Mouse (Mus musculus) intestine, embryonic 16.5 days (tissue): ENCODE results near the gene Gm43720. TPM values are rescaled to one million over a fixed set of nuclear protein-coding genes. Genes with fewer than 3 reads are reported as not detected.

Source experiments
- ATAC-seq: fragments of 200-750 bp; cut with Nextera tagmentation; 2 replicates; pipeline ENCODE4 v1.8.0; 2017; ENCODE audit warnings: moderate TSS enrichment, moderate library complexity
- H3K27ac ChIP-seq: fragments of 300-500 bp; sonication (generic); 2 replicates; pipeline ENCODE4 v1.5.1; 2014; ENCODE audit warnings: mild to moderate bottlenecking, low read length
- H3K27me3 ChIP-seq: fragments of 300-500 bp; sonication (generic); replicated peaks from 2 replicates; pipeline ENCODE4 v1.6.1; 2014; ENCODE audit warnings: low read length, control low read depth, mixed read lengths; ENCODE audit not compliant: control insufficient read depth, insufficient read depth
- H3K36me3 ChIP-seq: fragments of 300-500 bp; sonication (generic); 2 replicates; pipeline ENCODE4 v1.6.1; 2014; ENCODE audit warnings: low read length, control low read depth; ENCODE audit not compliant: control insufficient read depth, insufficient read depth
- H3K4me1 ChIP-seq: fragments of 300-500 bp; sonication (generic); 2 replicates; pipeline ENCODE4 v1.6.1; 2014; ENCODE audit warnings: low read length, control low read depth, mixed read lengths; ENCODE audit not compliant: control insufficient read depth, insufficient read depth
- H3K4me2 ChIP-seq: fragments of 300-500 bp; sonication (generic); 2 replicates; pipeline ENCODE4 v1.6.1; 2014; ENCODE audit warnings: low read depth, low read length, control low read depth
- H3K4me3 ChIP-seq: fragments of 300-500 bp; sonication (generic); 2 replicates; pipeline ENCODE4 v1.5.1; 2014; ENCODE audit warnings: mild to moderate bottlenecking, low read length
- H3K9ac ChIP-seq: fragments of 300-500 bp; sonication (generic); 2 replicates; pipeline ENCODE4 v1.6.1; 2014; ENCODE audit warnings: low read depth, low read length
- H3K9me3 ChIP-seq: fragments of 300-500 bp; sonication (generic); 2 replicates; pipeline ENCODE4 v1.6.1; 2016; ENCODE audit warnings: low read length, control low read depth; ENCODE audit not compliant: control insufficient read depth
- WGBS: fragments of 180-500 bp; shearing (Covaris S2); extraction: QIAGEN DNeasy Blood & Tissue Kit; methylation state at CpG from one replicate; pipeline ENCODE4 v1.1.7; 2014; 5-methylcytosine and 5-hydroxymethylcytosine counted together
- polyA plus RNA-seq: library from polyadenylated mRNA; unstranded; fragments of >200 nt; fragmentation: Nextera tagmentation; extraction: Ambion mirVana; gene quantifications from 2 replicates; pipeline ENCODE4 v1.2.1, GENCODE M21; 2015

The Gm43720 gene
- polyA plus RNA-seq, 1 experiment from 2014 or later: 0.06 TPM

DNA sequence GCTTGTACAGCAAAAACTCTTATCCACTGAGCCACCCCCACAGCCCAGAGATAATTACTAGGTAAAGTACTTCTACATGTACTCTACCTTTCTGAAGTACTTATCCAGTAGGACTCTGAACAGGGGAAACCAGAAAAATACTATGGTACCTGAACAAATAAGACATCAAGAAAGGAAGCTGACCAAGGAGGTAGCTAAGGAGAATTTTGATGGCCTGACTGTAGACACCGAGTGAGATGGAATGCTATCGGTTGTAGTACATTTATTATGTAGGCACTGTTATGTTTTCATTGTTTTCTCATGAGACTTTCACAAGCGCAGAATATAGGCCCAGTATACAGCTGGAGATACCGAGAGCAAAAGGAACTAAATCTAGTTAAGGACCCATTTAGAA lies 22.2 kb downstream of the Gm43720 start:
- Histone ChIP-seq H3K36me3 (peaks cover 23% of the 10 kb centered on the region), H3K4me1 (peaks cover 25% of the 10 kb centered on the region), H3K9ac (no peak overlapping the region), H3K27me3 (no peaks in the 10 kb centered on the region), H3K4me3 (no peak overlapping the region), H3K9me3 (no peaks in the 10 kb centered on the region), H3K27ac (no peak overlapping the region), H3K4me2 (no peak overlapping the region)
- ATAC-seq: no peak
- WGBS: 92% methylated on average over 4 of the region's 4 CpGs

DNA sequence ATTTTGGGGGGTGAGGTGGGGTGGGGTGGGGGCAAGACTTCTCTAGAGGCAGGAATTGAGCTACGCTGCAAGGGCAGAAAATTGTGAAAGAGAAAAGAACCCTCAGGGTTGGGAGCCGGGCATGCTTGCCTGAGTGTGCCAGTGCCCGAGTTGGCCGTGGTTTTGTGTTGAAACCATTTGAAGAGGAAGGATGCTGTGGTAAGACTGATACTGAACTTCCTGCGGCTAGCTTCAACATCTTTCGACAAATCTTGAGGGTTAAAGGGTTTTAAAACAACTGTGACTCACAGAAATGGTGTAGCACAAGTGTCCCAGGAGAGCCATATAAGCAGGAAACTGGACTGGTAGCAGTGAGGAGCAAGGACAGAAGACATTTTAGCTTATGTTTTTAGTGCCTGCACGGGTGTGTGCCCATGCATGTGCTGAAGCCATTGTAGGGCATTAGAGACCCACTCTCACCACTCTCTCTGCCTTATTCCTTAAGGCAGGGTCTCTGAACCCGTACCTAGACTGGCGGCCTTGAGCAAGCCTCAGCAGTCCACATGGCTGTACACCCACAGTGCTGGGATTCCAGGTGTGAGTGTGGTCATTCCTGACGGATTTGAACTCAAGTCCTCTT lies 22.7 kb downstream of the Gm43720 start:
- ATAC-seq: no peak
- Histone ChIP-seq H3K36me3 (peaks cover 23% of the 10 kb centered on the region), H3K4me3 (no peak overlapping the region), H3K4me1 (peaks cover 20% of the 10 kb centered on the region), H3K4me2 (peak overlapping the region; percentile 81; the same call in 1 of the 2 replicates), H3K27ac (no peak overlapping the region), H3K9me3 (no peaks in the 10 kb centered on the region), H3K27me3 (no peaks in the 10 kb centered on the region), H3K9ac (peak overlapping the region; percentile 74; the same call in 1 of the 2 replicates)
- WGBS: 89% methylated on average over 10 of the region's 10 CpGs

DNA sequence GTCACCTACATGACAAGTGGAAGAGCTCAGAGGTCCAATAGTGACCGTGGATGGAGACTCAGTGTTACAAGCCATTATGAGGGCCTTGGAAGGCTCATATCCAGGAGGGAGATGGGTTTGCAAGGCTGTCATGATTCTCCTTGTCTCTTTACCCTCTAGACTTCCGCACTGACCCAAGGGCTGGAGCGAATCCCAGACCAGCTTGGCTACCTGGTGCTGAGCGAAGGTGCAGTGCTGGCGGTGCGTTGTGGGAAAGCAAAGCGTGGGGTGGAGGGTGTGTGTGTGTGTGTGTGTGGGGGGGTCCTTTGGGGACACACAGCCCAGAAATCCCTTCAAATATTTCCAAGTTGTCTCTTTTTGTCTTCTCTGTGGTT lies 23.7 kb downstream of the Gm43720 start:
- peak overlapping the region; percentile 83 for H3K27ac ChIP-seq
- H3K36me3 ChIP-seq: peaks cover 18% of the 10 kb centered on the region
- peak overlapping the region; percentile 81 for H3K4me2 ChIP-seq
- peak overlapping the region; percentile 69 for H3K4me3 ChIP-seq
- no peaks in the 10 kb centered on the region for H3K27me3 ChIP-seq
- peak overlapping the region; percentile 74 for H3K9ac ChIP-seq
- H3K9me3 ChIP-seq: no peaks in the 10 kb centered on the region
- ATAC-seq: peak; percentile 50
- WGBS: 10% methylated on average over 7 of the region's 7 CpGs
- H3K4me1 ChIP-seq: peaks cover 18% of the 10 kb centered on the region

DNA sequence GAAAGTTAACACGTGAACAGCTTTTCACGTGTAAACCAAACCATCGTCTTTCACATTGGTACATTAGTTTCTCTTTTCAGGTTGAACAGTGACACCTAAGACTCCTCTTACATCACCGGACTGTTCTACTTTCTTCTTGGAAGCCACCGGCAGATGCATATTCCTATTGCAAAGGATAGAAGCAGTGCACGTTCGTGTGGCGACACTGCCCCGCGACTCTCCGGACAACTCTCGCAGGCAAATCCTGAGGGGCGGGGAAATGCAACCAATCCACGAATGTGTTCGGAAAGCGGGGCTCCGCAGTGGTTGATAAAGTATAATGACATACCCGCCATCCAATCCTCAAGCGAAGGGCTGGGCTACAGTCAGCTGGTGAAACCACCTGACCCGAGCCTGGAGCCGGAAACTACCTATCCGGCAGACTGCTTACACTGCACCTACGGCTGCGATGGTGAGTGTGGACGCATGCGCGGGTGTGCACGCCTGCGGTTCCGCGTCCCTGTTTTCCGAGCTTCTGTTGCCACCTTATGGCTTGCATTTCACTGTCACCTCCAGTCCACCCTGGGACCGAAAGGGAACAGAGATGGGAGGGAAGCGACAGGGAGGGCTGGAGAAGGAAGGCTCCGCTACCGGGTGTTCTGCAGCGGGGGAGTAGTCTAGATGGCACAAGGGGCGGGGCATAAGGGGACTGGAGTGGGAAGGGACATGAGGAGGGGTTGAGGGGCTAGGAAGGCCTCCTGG lies 24.2 kb downstream of the Gm43720 start, which contains the start of gene Lamtor4:
Gene Lamtor4, plus strand, starts transcription at position 130 of the 741 bp plus-strand sequence.
- Histone ChIP-seq H3K4me2 (peak within 1 kb of the TSS; percentile 81), H3K36me3 (peaks cover 15% of the 10 kb centered on the region), H3K27me3 (no peaks in the 10 kb centered on the region), H3K27ac (peak within 1 kb of the TSS; percentile 83), H3K4me1 (peaks cover 16% of the 10 kb centered on the region), H3K4me3 (peak within 1 kb of the TSS; percentile 69), H3K9ac (peak within 1 kb of the TSS; percentile 74), H3K9me3 (no peaks in the 10 kb centered on the region)
- WGBS: under 1% methylated on average over 38 of the region's 38 CpGs
- ATAC-seq: peak; percentile 100

DNA sequence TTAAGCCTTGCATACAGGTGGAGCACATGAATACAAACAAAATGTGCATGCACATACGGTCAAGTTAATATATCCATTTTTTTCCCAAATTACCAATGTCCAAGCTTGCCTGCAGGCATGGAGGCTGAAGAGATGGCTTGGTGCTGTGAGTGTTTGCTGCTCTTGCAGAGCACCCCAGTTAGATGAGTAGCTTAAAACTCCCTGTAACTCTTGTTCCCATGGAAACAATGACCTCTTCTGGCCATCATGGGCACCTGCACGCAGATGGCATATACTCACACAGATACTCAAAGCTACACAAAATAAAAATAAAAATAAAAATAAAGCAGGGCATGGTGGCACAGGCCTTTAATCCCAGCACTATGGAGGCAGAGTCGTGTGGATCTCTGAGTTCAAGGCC lies 26.7 kb downstream of the Gm43720 start:
- 95% methylated on average over 3 of the region's 3 CpGs for WGBS
- no peak for ATAC-seq
- Histone ChIP-seq H3K4me3 (no peak overlapping the region), H3K4me2 (no peak overlapping the region), H3K27me3 (no peaks in the 10 kb centered on the region), H3K4me1 (peaks cover 11% of the 10 kb centered on the region), H3K36me3 (no peaks in the 10 kb centered on the region), H3K27ac (no peak overlapping the region), H3K9ac (no peak overlapping the region), H3K9me3 (no peaks in the 10 kb centered on the region)

DNA sequence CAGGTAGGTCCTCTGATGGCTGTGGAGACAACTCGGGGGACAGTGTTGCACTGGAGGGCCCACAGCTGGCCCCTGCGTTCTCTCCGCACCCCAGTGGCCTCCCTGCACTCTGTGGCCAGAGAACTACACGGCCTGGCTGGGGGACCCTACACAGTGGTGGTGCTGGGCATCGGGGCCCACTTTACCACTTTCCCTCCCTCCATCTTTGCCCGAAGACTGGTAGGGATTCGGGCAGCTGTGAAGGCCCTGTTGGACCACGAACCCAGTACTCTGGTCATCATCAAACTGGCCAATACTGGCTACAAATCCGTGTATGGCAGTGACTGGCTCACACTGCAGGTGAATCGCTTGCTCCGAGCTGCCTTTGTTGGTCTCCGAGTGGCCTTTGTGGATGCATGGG lies 28.6 kb downstream of the Gm43720 start:
- Histone ChIP-seq H3K4me3 (no peak overlapping the region), H3K4me1 (peaks cover 8% of the 10 kb centered on the region), H3K9ac (no peak overlapping the region), H3K27me3 (no peaks in the 10 kb centered on the region), H3K9me3 (no peaks in the 10 kb centered on the region), H3K27ac (no peak overlapping the region), H3K4me2 (no peak overlapping the region), H3K36me3 (no peaks in the 10 kb centered on the region)
- 84% methylated on average over 12 of the region's 12 CpGs for WGBS
- ATAC-seq: no peak

DNA sequence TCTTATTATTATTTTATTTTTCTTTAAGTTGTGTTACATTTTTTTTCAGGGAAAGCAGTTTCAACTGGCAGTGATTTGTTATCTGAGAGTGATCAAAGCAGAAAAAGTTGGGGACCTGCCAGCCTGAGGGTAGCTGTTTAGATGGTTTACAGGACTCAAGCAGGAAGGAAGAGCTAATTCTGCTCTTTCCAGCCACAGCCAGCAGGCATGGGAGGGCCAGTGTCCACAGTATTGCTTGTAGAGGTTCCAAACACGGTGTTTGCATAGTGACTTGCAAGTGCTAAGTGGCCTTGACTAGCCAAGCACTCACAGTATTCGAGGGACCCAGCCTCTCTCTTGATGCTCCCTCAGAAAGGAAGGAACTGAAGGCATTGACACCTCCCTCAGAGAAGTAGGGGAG lies 38.2 kb downstream of the Gm43720 start:
- ATAC-seq: no peak
- no peaks in the 10 kb centered on the region for H3K9me3 ChIP-seq
- no peaks in the 10 kb centered on the region for H3K27me3 ChIP-seq
- no peak overlapping the region for H3K27ac ChIP-seq
- no peaks in the 10 kb centered on the region for H3K36me3 ChIP-seq
- no peak overlapping the region for H3K4me2 ChIP-seq
- H3K4me1 ChIP-seq: no peaks in the 10 kb centered on the region
- 42% methylated on average over 2 of the region's 2 CpGs for WGBS
- H3K4me3 ChIP-seq: no peak overlapping the region
- no peak overlapping the region for H3K9ac ChIP-seq

DNA sequence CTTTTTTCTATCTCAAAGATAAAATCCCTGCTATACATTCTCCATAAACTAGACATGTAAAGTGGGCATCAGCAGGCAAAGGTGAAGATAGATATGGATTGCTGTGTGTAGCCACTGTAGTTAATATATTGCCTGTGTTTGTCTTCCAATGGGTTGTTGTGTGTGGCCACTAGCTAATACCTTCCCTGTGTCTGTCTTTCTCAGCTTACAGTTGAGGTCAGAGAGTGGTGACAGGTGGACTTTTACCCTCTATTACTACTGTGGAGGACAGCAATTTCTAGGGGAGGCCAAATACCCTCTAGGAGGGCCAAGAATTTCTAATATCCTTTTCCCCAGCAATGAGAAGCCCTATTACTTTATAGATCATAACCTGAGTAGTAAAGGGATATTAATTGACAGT lies 45.5 kb downstream of the Gm43720 start:
- no peak overlapping the region; the same call in 1 of the 2 replicates for H3K27ac ChIP-seq
- H3K9me3 ChIP-seq: no peaks in the 10 kb centered on the region
- H3K4me1 ChIP-seq: no peaks in the 10 kb centered on the region
- no peak overlapping the region for H3K4me2 ChIP-seq
- no peaks in the 10 kb centered on the region for H3K27me3 ChIP-seq
- H3K4me3 ChIP-seq: no peak overlapping the region
- H3K36me3 ChIP-seq: no peaks in the 10 kb centered on the region
- no peak overlapping the region for H3K9ac ChIP-seq
- peak; percentile 55; the same call in 1 of the 2 replicates for ATAC-seq

DNA sequence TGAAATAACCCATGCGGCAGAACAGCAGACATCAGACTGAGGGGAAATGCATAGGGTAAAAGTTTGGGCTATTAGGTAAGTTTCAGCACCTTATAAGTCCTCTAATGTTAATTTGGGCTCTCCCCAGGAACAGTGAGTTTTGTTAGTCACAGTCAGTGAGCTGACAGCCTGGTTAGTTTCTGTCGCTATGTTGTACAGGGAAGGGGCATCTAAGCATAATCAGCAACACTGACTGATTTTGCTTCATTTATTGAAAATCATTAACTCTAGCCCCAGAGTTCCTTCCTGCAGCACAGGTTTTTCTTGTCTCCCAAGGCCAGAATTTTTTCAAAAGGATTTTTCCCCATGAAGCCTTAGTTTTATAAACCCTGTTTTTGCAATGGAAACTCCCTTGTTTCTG lies 46.0 kb downstream of the Gm43720 start:
- H3K4me1 ChIP-seq: no peaks in the 10 kb centered on the region
- H3K27ac ChIP-seq: no peak overlapping the region; the same call in 1 of the 2 replicates
- 65% methylated on average over 2 of the region's 2 CpGs for WGBS

More for the DNA sequence above, 46.0 kb downstream of the Gm43720 start:
- peak; percentile 55; the same call in 1 of the 2 replicates for ATAC-seq
- H3K4me2 ChIP-seq: no peak overlapping the region
- H3K4me3 ChIP-seq: no peak overlapping the region
- H3K36me3 ChIP-seq: no peaks in the 10 kb centered on the region
- H3K27me3 ChIP-seq: no peaks in the 10 kb centered on the region
- H3K9me3 ChIP-seq: no peaks in the 10 kb centered on the region
- H3K9ac ChIP-seq: no peak overlapping the region
